Mouse (Mus musculus): ENCODE measurements around the gene Krtap4-8.
"Not testable (repeated sequence)": the region's sequence is repeated elsewhere in the genome, so short reads cannot be mapped to it uniquely, and the experiment has no call there.

DNA sequence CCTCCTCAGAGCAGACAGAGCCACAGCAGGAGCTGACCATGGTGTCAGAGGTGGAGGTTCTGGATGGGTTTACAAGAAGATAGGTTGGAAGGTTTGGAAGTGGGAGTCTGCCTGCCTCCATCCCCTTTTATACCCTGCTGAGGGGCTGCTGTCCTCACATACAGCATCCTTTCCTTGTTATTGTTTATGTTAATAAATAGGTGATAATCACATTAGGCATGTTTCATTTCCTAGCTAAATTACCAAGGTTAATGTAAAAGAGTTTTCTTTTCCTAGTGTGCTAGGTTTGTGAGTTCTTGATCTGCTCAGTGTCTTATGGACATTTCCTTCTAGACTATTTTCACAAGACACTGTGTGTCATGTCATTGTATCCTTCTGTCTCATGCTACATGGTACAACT lies 29.3 kb upstream of the Krtap4-8 start, which contains the start of gene Krtap4-13:
- TF ChIP-seq POLR2A (IDR thresholded peaks at IDR 0.05; ENCODE audit: extremely low read depth, insufficient read depth, low read length); CTCF (IDR thresholded peaks at IDR 0.05; ENCODE audit: low read depth, low read length): not testable (repeated sequence)

All from liver, adult 2 months (tissue).